Mouse (Mus musculus): Measurements from ENCODE around the gene Arih1.
"Not testable (repeated sequence)": the region's sequence is repeated elsewhere in the genome, so short reads cannot be mapped to it uniquely, and the experiment has no call there.

Arih1 gene

GRCm38 (mm10) chr9:59458416-59458815 is 28.0 kb downstream of the Arih1 start:
- DNase-seq (ENCODE audit: low spot score), result no peak

DNA sequence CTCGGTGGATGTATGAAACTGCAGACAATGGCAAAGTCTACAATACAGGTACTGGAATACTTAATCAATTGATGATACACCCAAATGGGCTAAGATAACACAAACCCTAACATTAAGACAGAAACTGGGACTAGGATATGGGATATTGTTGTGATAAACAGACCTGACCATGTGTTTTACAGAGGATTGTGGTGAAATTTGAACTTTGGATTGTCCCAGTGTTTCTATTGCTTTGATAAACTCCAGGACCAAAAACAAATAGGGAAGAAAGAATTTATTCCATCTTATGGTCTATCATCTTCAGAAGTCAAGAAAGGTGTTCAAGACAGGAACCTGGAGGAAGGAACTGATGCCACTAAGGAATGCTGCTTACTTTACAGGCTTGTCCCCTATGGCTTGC is 28.7 kb downstream of the Arih1 start:
- DNase-seq (ENCODE audit: low spot score), result no peak

- no peak for DNase-seq (ENCODE audit: low spot score)
Observed at GRCm38 (mm10) chr9:59455404-59456068, 30.9 kb downstream of the Arih1 start.

GRCm38 (mm10) chr9:59433729-59434128 is 52.7 kb downstream of the Arih1 start:
- no peak for DNase-seq (ENCODE audit: low spot score)

DNA sequence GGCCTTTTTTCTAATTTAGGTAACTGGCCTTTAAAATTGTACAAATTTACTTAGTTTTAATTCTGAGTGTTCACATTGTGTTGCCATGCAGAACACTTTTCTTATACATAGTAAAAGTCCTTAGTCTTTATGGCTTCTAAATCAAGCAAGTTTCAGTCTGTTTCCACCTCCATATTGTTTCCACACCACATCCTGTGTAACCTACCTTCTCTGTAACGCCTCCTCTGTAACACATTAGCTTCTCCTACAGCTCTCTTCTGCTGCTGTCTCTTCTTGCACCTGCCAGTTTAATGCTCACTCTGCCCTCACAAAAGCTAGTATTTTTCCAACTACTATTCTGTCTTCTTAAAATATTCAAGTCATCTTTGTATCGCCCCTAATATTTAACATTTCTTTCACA is 54.8 kb downstream of the Arih1 start:
- DNase-seq (ENCODE audit: low spot score), result no peak

DNA sequence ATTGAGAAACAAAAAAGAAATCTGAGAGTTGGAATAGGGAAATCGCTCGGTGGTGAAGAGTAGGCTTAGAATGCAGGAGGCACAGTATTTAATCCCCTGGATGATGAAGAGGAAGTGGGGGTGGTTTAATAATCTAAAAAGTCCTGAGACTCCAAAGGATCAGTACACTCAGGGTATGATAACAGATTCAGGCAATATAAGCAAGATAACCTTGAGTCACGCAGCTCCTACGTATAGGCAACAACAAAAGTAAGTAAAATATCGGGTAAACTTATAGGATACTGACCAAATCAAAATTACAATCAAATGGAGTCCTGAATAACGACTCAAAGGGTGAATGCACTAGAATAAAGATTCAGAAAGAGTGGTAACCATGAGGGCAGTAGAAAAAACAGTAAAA is 65.9 kb downstream of the Arih1 start:
- no peak for DNase-seq (ENCODE audit: low spot score)

GRCm38 (mm10) chr9:59407271-59407670 is 79.1 kb downstream of the Arih1 start:
- DNase-seq (ENCODE audit: low spot score), result no peak

DNA sequence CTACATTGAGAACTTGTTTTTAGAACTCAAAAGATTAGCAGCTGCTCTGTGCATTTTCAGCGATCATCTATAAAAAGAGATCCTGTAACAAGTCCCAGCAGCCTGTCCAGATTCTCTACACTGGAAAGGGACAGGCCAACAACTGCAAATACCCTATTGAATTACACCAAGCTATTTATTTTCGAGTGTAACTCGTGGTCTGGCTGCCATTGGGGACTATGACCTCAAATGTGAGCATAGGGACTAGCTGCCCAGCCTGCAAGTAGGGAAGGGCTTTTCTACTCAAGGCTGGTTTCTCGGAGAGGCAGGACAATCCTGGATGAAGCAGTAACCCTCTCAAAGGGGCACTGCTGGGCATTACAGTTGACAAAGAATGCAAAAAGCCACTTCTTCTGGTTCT is 97.3 kb downstream of the Arih1 start:
- no peak for DNase-seq (ENCODE audit: low spot score)

DNA sequence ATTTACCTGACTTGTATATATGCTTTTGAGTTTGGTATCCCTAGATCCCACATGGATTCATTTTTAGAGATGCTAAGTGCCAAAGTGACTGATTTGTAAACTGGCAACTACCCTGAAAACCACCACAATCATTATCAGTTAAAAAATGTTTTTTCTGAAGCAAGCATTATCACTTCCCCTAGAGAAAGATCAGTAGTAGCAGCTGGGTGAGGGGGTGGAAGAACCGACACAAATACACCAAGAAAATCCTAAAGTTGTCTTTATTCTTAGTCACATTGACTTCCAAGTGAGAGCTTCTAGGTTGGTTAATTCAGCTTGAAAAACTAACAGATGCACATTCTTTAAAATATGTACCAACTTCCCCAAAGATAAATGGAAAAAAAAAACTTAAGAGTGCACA is 98.1 kb downstream of the Arih1 start:
- no peak for DNase-seq (ENCODE audit: low spot score)

DNA sequence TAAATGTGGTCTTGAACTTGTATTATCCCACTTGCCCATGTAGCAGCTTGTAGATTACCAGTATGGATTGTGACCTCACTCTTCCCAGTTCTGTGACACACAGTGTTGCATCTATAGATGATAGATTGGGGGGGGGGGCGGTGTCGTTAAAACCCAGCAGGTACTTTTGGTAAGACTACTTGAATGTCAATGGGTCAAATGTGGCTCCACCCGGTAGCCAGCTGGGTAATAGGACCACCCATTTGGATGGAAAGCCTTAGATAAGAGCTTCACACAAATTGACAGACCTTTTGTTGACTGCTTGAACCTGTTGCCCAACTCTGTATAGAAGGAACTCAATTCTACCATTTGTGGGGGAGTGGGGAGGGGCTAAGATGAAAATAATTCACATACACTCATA is 99.0 kb downstream of the Arih1 start:
- DNase-seq (ENCODE audit: low spot score), result no peak

GRCm38 (mm10) chr9:59375626-59376025 is 110.8 kb downstream of the Arih1 start:
- no peak for DNase-seq (ENCODE audit: low spot score)

DNA sequence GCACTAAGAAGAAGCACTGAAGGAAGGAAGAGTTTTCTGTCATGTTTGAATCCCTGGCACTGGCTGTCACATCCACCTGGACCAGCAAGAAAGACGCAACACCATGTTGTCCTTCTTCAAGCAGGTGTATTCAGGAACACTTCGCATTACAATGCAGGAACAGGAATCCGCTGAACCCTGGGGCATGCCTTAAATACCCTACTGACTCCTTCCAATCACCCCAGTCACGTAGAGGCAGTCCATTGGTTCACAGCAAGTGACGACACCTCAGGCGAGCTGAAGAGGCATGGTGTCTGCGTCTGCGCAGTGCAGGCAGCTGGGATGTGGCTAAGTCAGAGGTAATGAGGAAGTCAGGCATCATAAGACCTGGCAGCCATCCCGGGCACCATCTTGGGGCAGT is 116.8 kb downstream of the Arih1 start:
- DNase-seq (ENCODE audit: low spot score), result no peak

DNA sequence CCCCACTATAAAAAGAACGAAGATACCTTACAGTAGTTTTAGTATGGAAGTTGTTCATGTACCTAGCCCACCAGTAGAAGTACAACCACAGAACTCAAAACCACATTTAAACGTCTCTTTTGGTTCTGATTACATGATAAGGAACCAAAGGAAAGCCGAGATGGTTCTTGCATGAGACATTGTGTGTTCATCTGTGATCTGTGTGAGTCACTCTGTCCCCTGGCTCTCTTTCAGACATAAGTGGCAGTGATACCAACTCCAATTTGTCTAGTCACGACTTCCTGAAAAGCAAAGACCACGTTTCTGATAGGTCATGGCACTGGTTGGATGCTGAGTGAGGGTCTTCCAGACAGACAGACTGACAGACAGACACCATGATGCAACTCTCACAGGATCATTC is 117.2 kb downstream of the Arih1 start:
- no peak for DNase-seq (ENCODE audit: low spot score)

- not testable (repeated sequence) for DNase-seq (ENCODE audit: low spot score)
Observed at GRCm38 (mm10) chr9:59360487-59360886, 125.9 kb downstream of the Arih1 start.

DNA sequence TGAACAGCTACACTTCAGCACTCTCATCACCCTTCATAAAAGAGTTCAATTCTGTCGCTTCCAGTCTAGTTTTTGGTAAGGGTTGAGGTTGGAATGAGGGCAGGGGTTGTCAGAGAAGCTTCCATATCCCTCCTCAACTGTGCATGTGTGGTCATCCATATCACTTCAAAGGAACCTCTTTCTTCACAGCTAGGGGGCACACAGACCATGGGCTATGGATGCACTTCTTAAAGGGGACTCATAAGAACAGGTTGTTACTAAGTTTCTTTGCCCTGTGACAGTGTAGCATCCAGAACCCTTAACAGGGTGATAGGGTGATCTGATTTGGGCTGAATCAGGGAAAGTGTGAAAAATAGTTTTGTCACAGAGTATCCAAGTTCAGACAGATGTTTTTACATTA is 128.4 kb downstream of the Arih1 start:
- DNase-seq (ENCODE audit: low spot score), result not testable (repeated sequence)

GRCm38 (mm10) chr9:59353253-59353639 is 133.2 kb downstream of the Arih1 start, which contains the start of gene Bbs4:
TSS of gene Bbs4 (minus strand) at chr9:59353508.
- peak; percentile 84 for DNase-seq (ENCODE audit: low spot score)

DNA sequence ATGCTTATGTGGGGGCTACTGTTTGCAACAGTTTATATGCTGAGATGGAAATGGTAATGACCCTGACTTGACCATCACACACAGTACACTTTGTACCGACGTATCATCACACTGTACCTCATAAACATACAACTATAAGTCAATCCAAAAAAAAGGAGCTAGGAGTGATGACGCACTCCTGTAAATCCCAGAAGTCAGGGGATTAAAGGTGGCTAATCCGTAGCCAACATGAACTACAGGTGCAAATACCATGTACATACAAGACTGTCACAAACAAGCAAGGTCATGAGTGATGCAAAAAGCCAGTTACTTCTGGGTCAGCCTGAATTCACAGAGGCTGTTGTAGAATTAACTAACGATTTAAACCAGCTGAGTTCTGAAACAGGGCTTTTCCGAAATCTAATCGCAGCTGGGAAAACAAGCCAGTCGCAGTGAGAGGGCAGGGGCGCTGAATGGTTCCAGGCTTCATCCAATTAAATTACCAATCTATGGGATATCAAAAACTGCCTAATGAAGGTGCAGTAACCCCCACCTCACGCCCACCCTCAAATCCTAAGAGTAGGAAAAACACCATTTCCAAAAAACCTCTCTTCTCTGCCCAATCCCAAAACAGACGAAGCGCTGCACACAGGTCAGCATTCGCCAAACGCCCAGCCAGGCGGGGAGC is 133.7 kb downstream of the Arih1 start:
- no peak for DNase-seq (ENCODE audit: low spot score)

DNA sequence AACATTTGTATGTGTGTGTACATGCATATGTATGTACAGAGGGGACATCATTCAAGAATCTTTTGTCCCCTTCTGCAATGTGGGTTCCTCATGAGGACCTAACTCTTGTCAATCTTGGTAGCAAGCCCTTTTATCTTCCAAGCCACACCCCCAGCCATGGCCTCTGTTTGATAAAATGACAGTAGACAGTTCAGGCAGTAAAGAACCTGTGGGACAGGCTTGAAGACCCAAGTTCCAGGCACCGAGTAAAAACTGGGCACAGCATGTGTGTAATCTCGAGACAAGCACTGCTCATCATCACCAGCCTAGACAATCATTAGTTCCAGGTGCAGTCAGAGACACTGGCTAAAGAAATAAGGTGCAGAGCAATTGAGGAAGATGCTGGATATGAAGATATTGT is 140.2 kb downstream of the Arih1 start:
- no peak for DNase-seq (ENCODE audit: low spot score)

DNA sequence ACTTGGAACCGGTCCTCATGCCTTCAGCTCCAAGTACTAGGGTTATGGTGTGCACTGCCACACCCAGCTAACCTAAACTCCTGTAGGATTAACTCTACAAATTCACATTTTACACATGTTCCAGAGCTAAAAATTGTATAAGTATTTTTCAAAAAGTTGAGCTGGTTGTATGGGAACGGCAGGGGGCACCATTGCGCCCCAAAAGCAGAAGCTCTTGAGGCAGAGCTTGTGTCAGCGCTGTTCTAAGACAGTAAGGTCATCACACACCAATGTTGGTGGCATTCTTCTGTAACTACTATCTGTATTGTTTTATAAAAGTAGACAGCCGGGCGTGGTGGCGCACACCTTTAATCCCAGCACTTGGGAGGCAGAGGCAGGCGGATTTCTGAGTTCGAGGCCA is 146.4 kb downstream of the Arih1 start:
- DNase-seq (ENCODE audit: low spot score), result peak; percentile 9

GRCm38 (mm10) chr9:59339107-59339506 is 147.3 kb downstream of the Arih1 start:
- DNase-seq (ENCODE audit: low spot score), result no peak

- DNase-seq (ENCODE audit: low spot score), result no peak
Observed at GRCm38 (mm10) chr9:59338411-59338810, 148.0 kb downstream of the Arih1 start.
